Mouse (Mus musculus) stomach, postnatal 0 days (tissue): ENCODE data around the gene Lrp1. TPM values are rescaled to one million over a fixed set of nuclear protein-coding genes. Genes with fewer than 3 reads are reported as not detected.

ENCODE experiments used
- ATAC-seq: fragments of 200-750 bp; cut with Nextera tagmentation; 2 replicates; pipeline ENCODE4 v1.8.0; 2017; ENCODE audit not compliant: low FRiP score, low TSS enrichment
- DNase-seq: peaks from one replicate; pipeline ENCODE4 v3.0.0-alpha.2; 2016; ENCODE audit warnings: low spot score
- H3K27ac ChIP-seq: fragments of 300-500 bp; sonication (generic); replicated peaks from 2 replicates; pipeline ENCODE4 v1.5.1; 2014; ENCODE audit warnings: mild to moderate bottlenecking, control low read depth
- H3K27me3 ChIP-seq: fragments of 300-500 bp; sonication (generic); 2 replicates; pipeline ENCODE4 v1.6.1; 2014; ENCODE audit warnings: low read length; ENCODE audit not compliant: control insufficient read depth, insufficient read depth
- H3K36me3 ChIP-seq: fragments of 300-500 bp; sonication (generic); 2 replicates; pipeline ENCODE4 v1.6.1; 2014; ENCODE audit warnings: low read length, mixed read lengths; ENCODE audit not compliant: control insufficient read depth, insufficient read depth
- H3K4me1 ChIP-seq: fragments of 300-500 bp; sonication (generic); replicated peaks from 2 replicates; pipeline ENCODE4 v1.6.1; 2014; ENCODE audit warnings: antibody characterized with exemption; ENCODE audit not compliant: control insufficient read depth, insufficient read depth
- H3K4me2 ChIP-seq: fragments of 300-500 bp; sonication (generic); replicated peaks from 2 replicates; pipeline ENCODE4 v1.6.1; 2014; ENCODE audit warnings: low read depth, mild to moderate bottlenecking, control low read depth, moderate library complexity
- H3K4me3 ChIP-seq: fragments of 300-500 bp; sonication (generic); 2 replicates; pipeline ENCODE4 v1.5.1; 2014; ENCODE audit warnings: low read depth, low read length, control low read depth
- H3K9ac ChIP-seq: fragments of 300-500 bp; sonication (generic); 2 replicates; pipeline ENCODE4 v1.6.1; 2014; ENCODE audit warnings: mild to moderate bottlenecking, low read length, control low read depth, mixed read lengths
- H3K9me3 ChIP-seq: fragments of 300-500 bp; sonication (generic); 2 replicates; pipeline ENCODE4 v1.6.1; 2016; ENCODE audit warnings: low read length; ENCODE audit not compliant: control insufficient read depth
- CTCF ChIP-seq: IDR thresholded peaks from 2 replicates; pipeline ENCODE4 v1.5.1; 2016; ENCODE audit warnings: antibody characterized with exemption, low read depth, mild to moderate bottlenecking, moderate library complexity
- EP300 ChIP-seq: optimal IDR thresholded peaks from 2 replicates; pipeline ENCODE3; 2016; ENCODE audit warnings: antibody characterized with exemption
- whole genome bisulfite sequencing: fragments of 180-500 bp; shearing (Covaris S2); extraction: QIAGEN DNeasy Blood & Tissue Kit; methylation state at CpG from one replicate; pipeline ENCODE4 v1.1.7; 2014; 5-methylcytosine and 5-hydroxymethylcytosine counted together
- polyA plus RNA-seq: library from polyadenylated mRNA; unstranded; fragments of >200 nt; fragmentation: Nextera tagmentation; extraction: Ambion mirVana; gene quantifications from 2 replicates; pipeline ENCODE4 v1.2.1, GENCODE M21; 2015

Gene Lrp1
- polyA plus RNA-seq, 1 experiment from 2014 or later, result 32.7 TPM

GRCm38 (mm10) chr10:127499516-127499915 is 121.4 kb downstream of the Lrp1 start:
- H3K36me3 ChIP-seq, result peaks cover 28% of the 10 kb centered on the region
- no peaks in the 10 kb centered on the region for H3K9me3 ChIP-seq
- H3K27ac ChIP-seq, result no peak overlapping the region
- no peaks in the 10 kb centered on the region for H3K27me3 ChIP-seq
- ATAC-seq, result no peak
- H3K9ac ChIP-seq, result no peak overlapping the region
- no peaks in the 10 kb centered on the region for H3K4me1 ChIP-seq
- no peak for DNase-seq
- no peak overlapping the region for H3K4me2 ChIP-seq
- H3K4me3 ChIP-seq, result no peak overlapping the region
- TF ChIP-seq EP300, result no peak
- TF ChIP-seq CTCF, result no peak
- 83% methylated on average over 5 of the region's 5 CpGs for WGBS

GRCm38 (mm10) chr10:127496156-127496555 is 124.8 kb downstream of the Lrp1 start:
- no peaks in the 10 kb centered on the region for H3K4me1 ChIP-seq
- H3K9me3 ChIP-seq, result no peaks in the 10 kb centered on the region
- H3K27ac ChIP-seq, result no peak overlapping the region
- no peak for ATAC-seq
- no peak overlapping the region for H3K4me2 ChIP-seq
- WGBS, result 94% methylated on average over 3 of the region's 3 CpGs
- no peaks in the 10 kb centered on the region for H3K27me3 ChIP-seq
- no peak overlapping the region for H3K9ac ChIP-seq
- peaks cover 40% of the 10 kb centered on the region for H3K36me3 ChIP-seq
- DNase-seq, result no peak
- TF ChIP-seq EP300 (no peak), CTCF (no peak)
- H3K4me3 ChIP-seq, result no peak overlapping the region

- Histone ChIP-seq H3K9ac (no peak overlapping the region), H3K36me3 (peaks cover 41% of the 10 kb centered on the region), H3K4me3 (no peak overlapping the region), H3K27me3 (no peaks in the 10 kb centered on the region), H3K4me2 (no peak overlapping the region), H3K27ac (no peak overlapping the region), H3K9me3 (no peaks in the 10 kb centered on the region), H3K4me1 (no peaks in the 10 kb centered on the region)
- WGBS, result 77% methylated on average over 3 of the region's 3 CpGs
- no peak for TF ChIP-seq EP300
- TF ChIP-seq CTCF, result no peak
- no peak for ATAC-seq
- no peak for DNase-seq
These were observed 128.8 kb downstream of the Lrp1 start for GRCm38 (mm10) chr10:127492118-127492517.

GRCm38 (mm10) chr10:127491128-127491512 is 129.8 kb downstream of the Lrp1 start:
- no peak overlapping the region for H3K4me2 ChIP-seq
- peaks cover 38% of the 10 kb centered on the region for H3K36me3 ChIP-seq
- H3K9ac ChIP-seq, result no peak overlapping the region
- H3K4me1 ChIP-seq, result no peaks in the 10 kb centered on the region
- H3K27me3 ChIP-seq, result no peaks in the 10 kb centered on the region
- ATAC-seq, result no peak
- WGBS, result 80% methylated on average over 8 of the region's 8 CpGs
- no peak overlapping the region for H3K27ac ChIP-seq
- H3K4me3 ChIP-seq, result no peak overlapping the region
- TF ChIP-seq CTCF, result no peak
- TF ChIP-seq EP300, result no peak
- no peaks in the 10 kb centered on the region for H3K9me3 ChIP-seq
- DNase-seq, result no peak

GRCm38 (mm10) chr10:127490160-127491127 is 130.5 kb downstream of the Lrp1 start:
- H3K9ac ChIP-seq, result no peak overlapping the region
- DNase-seq, result no peak
- H3K4me1 ChIP-seq, result no peaks in the 10 kb centered on the region
- H3K27ac ChIP-seq, result no peak overlapping the region
- 86% methylated on average over 18 of the region's 18 CpGs for WGBS
- no peaks in the 10 kb centered on the region for H3K27me3 ChIP-seq
- TF ChIP-seq EP300 (no peak), CTCF (no peak)
- no peak for ATAC-seq
- no peak overlapping the region for H3K4me2 ChIP-seq
- H3K4me3 ChIP-seq, result no peak overlapping the region
- no peaks in the 10 kb centered on the region for H3K9me3 ChIP-seq
- peaks cover 38% of the 10 kb centered on the region for H3K36me3 ChIP-seq

- Histone ChIP-seq H3K4me3 (no peak overlapping the region), H3K9me3 (no peaks in the 10 kb centered on the region), H3K27ac (no peak overlapping the region), H3K36me3 (peaks cover 33% of the 10 kb centered on the region), H3K4me2 (no peak overlapping the region), H3K9ac (no peak overlapping the region), H3K27me3 (no peaks in the 10 kb centered on the region), H3K4me1 (no peaks in the 10 kb centered on the region)
- TF ChIP-seq EP300 (no peak), CTCF (no peak)
- DNase-seq, result no peak
- ATAC-seq, result no peak
- 80% methylated on average over 7 of the region's 7 CpGs for WGBS
These were observed 132.1 kb downstream of the Lrp1 start for GRCm38 (mm10) chr10:127488856-127489255.

Other genes starting within 250 kb of the Lrp1 start
- gene R3hdm2, start 240.8 kb downstream of the Lrp1 start, polyA plus RNA-seq, result 14.3 and 17.6 TPM in 2 replicates
- gene Stac3, start 119.5 kb downstream of the Lrp1 start, polyA plus RNA-seq, result 0.23 and 0.40 TPM in 2 replicates
- 58.2 and 72.8 TPM in 2 replicates for gene Ndufa4l2, start 106.2 kb downstream of the Lrp1 start, polyA plus RNA-seq
- 38.9 and 40.9 TPM in 2 replicates for gene Shmt2, start 98.7 kb downstream of the Lrp1 start, polyA plus RNA-seq
- 2.7 and 4.0 TPM in 2 replicates for gene Nxph4, start 86.6 kb downstream of the Lrp1 start, polyA plus RNA-seq
- 31.4 and 34.6 TPM in 2 replicates for gene Stat6, start 21.8 kb upstream of the Lrp1 start, polyA plus RNA-seq
- 4.1 and 4.5 TPM in 2 replicates for gene Nemp1, start 45.8 kb upstream of the Lrp1 start, polyA plus RNA-seq
- 6.8 and 8.9 TPM in 2 replicates for gene Nab2, start 47.4 kb upstream of the Lrp1 start, polyA plus RNA-seq
- gene Myo1a, start 84.0 kb upstream of the Lrp1 start, polyA plus RNA-seq, result 39.3 and 42.1 TPM in 2 replicates
- 0.34 and 0.35 TPM in 2 replicates for gene Tac2, start 103.3 kb upstream of the Lrp1 start, polyA plus RNA-seq
- gene Zbtb39, start 118.4 kb upstream of the Lrp1 start, polyA plus RNA-seq, result 1.4 and 1.6 TPM in 2 replicates
- 0.77 and 0.92 TPM in 2 replicates for gene Gpr182, start 130.6 kb upstream of the Lrp1 start, polyA plus RNA-seq
- gene Rdh1, start 138.6 kb upstream of the Lrp1 start, polyA plus RNA-seq, result 0.19 and 0.23 TPM in 2 replicates
- gene Rdh16f1, start 138.6 kb upstream of the Lrp1 start, polyA plus RNA-seq, result 0.67 and 0.69 TPM in 2 replicates
- not detected in 2 replicates for gene Rdh9, start 155.2 kb upstream of the Lrp1 start, polyA plus RNA-seq
- gene Rdh16, start 180.0 kb upstream of the Lrp1 start, polyA plus RNA-seq, result 1.0 and 1.5 TPM in 2 replicates
- gene Rdh19, start 228.8 kb upstream of the Lrp1 start, polyA plus RNA-seq, result not detected in 2 replicates
- not detected in 2 replicates for gene Rdh16f2, start 245.3 kb upstream of the Lrp1 start, polyA plus RNA-seq